Mouse (Mus musculus): ENCODE measurements around the gene Pde4d.

The Pde4d gene

GRCm38 (mm10) chr13:109841140-109841822, 1391.5 kb downstream of the Pde4d start:
- no peak for DNase-seq

GRCm38 (mm10) chr13:109842982-109843381, 1393.2 kb downstream of the Pde4d start:
- DNase-seq: no peak

GRCm38 (mm10) chr13:109844828-109845227, 1395.1 kb downstream of the Pde4d start:
- DNase-seq: no peak

- no peak for DNase-seq
These were observed 1414.1 kb downstream of the Pde4d start for GRCm38 (mm10) chr13:109863826-109864225.

- DNase-seq: no peak
These were observed 1414.6 kb downstream of the Pde4d start for GRCm38 (mm10) chr13:109864311-109864710.

- DNase-seq: peak; percentile 26
These were observed 1430.6 kb downstream of the Pde4d start for GRCm38 (mm10) chr13:109880392-109880791.

- peak; percentile 36 for DNase-seq
These were observed 1431.6 kb downstream of the Pde4d start for GRCm38 (mm10) chr13:109881161-109881857.

- DNase-seq: no peak
These were observed 1433.9 kb downstream of the Pde4d start for GRCm38 (mm10) chr13:109883636-109884035.

GRCm38 (mm10) chr13:109884812-109885211, 1435.1 kb downstream of the Pde4d start:
- no peak for DNase-seq

- peak; percentile 29 for DNase-seq
These were observed 1438.5 kb downstream of the Pde4d start for GRCm38 (mm10) chr13:109888293-109888692.

- no peak for DNase-seq
These were observed 1441.6 kb downstream of the Pde4d start for GRCm38 (mm10) chr13:109891194-109891909.

GRCm38 (mm10) chr13:109891910-109892265, 1442.1 kb downstream of the Pde4d start:
- DNase-seq: no peak

GRCm38 (mm10) chr13:109899442-109900428, 1450.0 kb downstream of the Pde4d start:
- peak; percentile 53 for DNase-seq

GRCm38 (mm10) chr13:109901811-109902210, 1452.1 kb downstream of the Pde4d start:
- DNase-seq: no peak

- DNase-seq: peak; percentile 47
These were observed 1452.7 kb downstream of the Pde4d start for GRCm38 (mm10) chr13:109902460-109902854.

- DNase-seq: peak; percentile 76
These were observed 1453.4 kb downstream of the Pde4d start for GRCm38 (mm10) chr13:109902855-109903763.

GRCm38 (mm10) chr13:109903764-109904510, 1454.2 kb downstream of the Pde4d start:
- no peak for DNase-seq

GRCm38 (mm10) chr13:109906342-109906888, 1456.7 kb downstream of the Pde4d start:
- DNase-seq: no peak

GRCm38 (mm10) chr13:109907634-109908033, 1457.9 kb downstream of the Pde4d start:
- peak; percentile 72 for DNase-seq

GRCm38 (mm10) chr13:109908386-109908785, 1458.6 kb downstream of the Pde4d start:
- no peak for DNase-seq

Data from kidney, postnatal 14 days (tissue).